8 mouse cellular contexts compared by ENCODE assay signal in the genomic region with DNA sequence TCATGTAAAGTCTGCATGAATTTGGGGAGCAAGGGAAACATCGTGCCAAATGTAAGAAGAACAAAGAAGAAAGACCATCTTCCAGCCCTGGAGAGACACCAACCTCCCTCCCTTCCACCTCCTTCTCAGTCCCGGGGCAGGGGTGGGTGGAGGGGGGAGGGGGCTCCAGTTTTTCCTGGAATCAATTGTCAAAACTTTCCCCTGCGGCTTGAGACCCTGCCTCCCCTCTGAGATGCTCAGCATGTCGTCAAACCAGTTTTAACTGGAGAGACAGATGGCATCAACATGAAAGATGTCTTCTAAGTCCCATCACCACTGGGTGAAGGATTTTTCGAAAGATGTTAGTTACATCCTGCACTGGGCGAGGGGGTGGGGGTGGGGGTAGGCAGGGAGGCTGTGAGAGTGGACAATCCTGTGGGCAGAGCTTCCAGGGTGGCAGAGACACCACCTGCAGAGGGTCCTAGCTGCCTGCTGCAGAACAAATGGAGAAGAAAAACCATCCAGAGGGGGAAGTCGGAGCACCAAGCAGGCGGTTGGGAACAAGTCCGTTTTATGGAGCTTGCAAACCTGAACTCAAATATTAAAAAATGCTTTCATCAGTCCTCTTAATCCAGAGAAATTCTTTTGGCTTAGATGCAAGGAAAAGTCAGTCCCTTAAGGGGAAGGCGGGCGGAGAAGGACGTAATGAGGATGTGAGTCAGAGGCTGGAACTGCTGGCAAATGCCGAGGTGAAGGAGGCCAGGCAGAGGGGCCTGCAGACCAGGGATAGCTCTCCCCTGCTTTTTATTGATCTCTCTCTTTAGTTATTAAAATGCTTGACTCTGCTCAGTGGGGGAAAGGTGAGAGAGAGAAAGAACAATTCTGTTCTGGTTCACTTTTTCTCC.
DNase-seq lines count a peak whose midpoint lies in the region; ATAC-seq and TF ChIP-seq lines count a peak whose summit lies in the region.

No protein-coding gene starts in this region.

- no peak overlapping the region for H3K27ac ChIP-seq in neural tube, embryonic 15.5 days (replicated peaks)
- peak overlapping the region; percentile 91 for H3K27ac ChIP-seq in embryonic facial prominence, embryonic 15.5 days (replicated peaks)
- H3K27ac ChIP-seq in hindbrain, embryonic 14.5 days: 0 out of 2 replicates have a peak overlapping the region, but pooled peaks have one; percentile 14
- 0 out of 2 replicates have a peak overlapping the region, but pooled peaks have one; percentile 26 for H3K27ac ChIP-seq in midbrain, postnatal 0 days (ENCODE audit: low read depth, low read length)
- H3K27ac ChIP-seq in thymus, adult 2 months (ENCODE audit: control insufficient read depth, insufficient read depth, low read length): no peak overlapping the region

- no peak for TF ChIP-seq CTCF in midbrain, postnatal 0 days (IDR thresholded peaks at IDR 0.05)
- no peak for TF ChIP-seq CTCF in thymus, adult 2 months (IDR thresholded peaks at IDR 0.05; ENCODE audit: borderline replicate concordance, control insufficient read depth, extremely low read depth, insufficient read depth, low read length, poor library complexity)

- H3K36me3 ChIP-seq in neural tube, embryonic 15.5 days: no peaks in the 10 kb centered on the region
- no peaks in the 10 kb centered on the region for H3K36me3 ChIP-seq in embryonic facial prominence, embryonic 15.5 days
- H3K36me3 ChIP-seq in hindbrain, embryonic 14.5 days (replicated peaks; ENCODE audit: control insufficient read depth, insufficient read depth): no peaks in the 10 kb centered on the region
- no peaks in the 10 kb centered on the region for H3K36me3 ChIP-seq in midbrain, postnatal 0 days (ENCODE audit: insufficient read depth, low read length)
- no peaks in the 10 kb centered on the region for H3K36me3 ChIP-seq in thymus, adult 2 months (ENCODE audit: control insufficient read depth, insufficient read depth, low read length)

- WGBS in neural tube, embryonic 15.5 days: 28% methylated on average over 13 of the region's 13 CpGs
- 6% methylated on average over 13 of the region's 13 CpGs for WGBS in embryonic facial prominence, embryonic 15.5 days
- WGBS in hindbrain, embryonic 14.5 days: 27% methylated on average over 13 of the region's 13 CpGs
- 24% methylated on average over 13 of the region's 13 CpGs for WGBS in midbrain, postnatal 0 days
- WGBS in thymus, adult 2 months: 49% methylated on average over 13 of the region's 13 CpGs

- H3K9ac ChIP-seq in neural tube, embryonic 15.5 days (replicated peaks): no peak overlapping the region
- no peak overlapping the region for H3K9ac ChIP-seq in embryonic facial prominence, embryonic 15.5 days
- no peak overlapping the region for H3K9ac ChIP-seq in hindbrain, embryonic 14.5 days
- H3K9ac ChIP-seq in midbrain, postnatal 0 days (replicated peaks; ENCODE audit: low read length, poor library complexity, severe bottlenecking): no peak overlapping the region

- no peak for TF ChIP-seq POLR2A in thymus, adult 2 months (IDR thresholded peaks at IDR 0.05; ENCODE audit: control insufficient read depth, extremely low read depth, insufficient read depth, low read length, poor library complexity)

- H3K27me3 ChIP-seq in neural tube, embryonic 15.5 days (replicated peaks): no peaks in the 10 kb centered on the region
- no peaks in the 10 kb centered on the region for H3K27me3 ChIP-seq in embryonic facial prominence, embryonic 15.5 days
- no peaks in the 10 kb centered on the region for H3K27me3 ChIP-seq in hindbrain, embryonic 14.5 days (ENCODE audit: control insufficient read depth, insufficient read depth, low read length)
- no peaks in the 10 kb centered on the region for H3K27me3 ChIP-seq in midbrain, postnatal 0 days (ENCODE audit: insufficient read depth, low read length)
- no peaks in the 10 kb centered on the region for H3K27me3 ChIP-seq in thymus, adult 2 months (ENCODE audit: control insufficient read depth, insufficient read depth, low read length)

- H3K4me1 ChIP-seq in neural tube, embryonic 15.5 days: peaks cover 11% of the 10 kb centered on the region; the same call in 1 of the 2 replicates
- peaks cover 42% of the 10 kb centered on the region for H3K4me1 ChIP-seq in embryonic facial prominence, embryonic 15.5 days
- peaks cover 4% of the 10 kb centered on the region; the same call in 1 of the 2 replicates for H3K4me1 ChIP-seq in hindbrain, embryonic 14.5 days (replicated peaks; ENCODE audit: control insufficient read depth, insufficient read depth, low read length)
- H3K4me1 ChIP-seq in midbrain, postnatal 0 days (ENCODE audit: insufficient read depth, low read length): no peaks in the 10 kb centered on the region
- H3K4me1 ChIP-seq in thymus, adult 2 months (replicated peaks; ENCODE audit: control insufficient read depth, insufficient read depth, low read length): no peaks in the 10 kb centered on the region

- peak; percentile 29 for DNase-seq in neural tube, embryonic 10.5 days (ENCODE audit: extremely low spot score, low spot score)
- no peak for DNase-seq in hindbrain, embryonic 14.5 days (ENCODE audit: low spot score)
- no peak for DNase-seq in midbrain, postnatal 0 days (ENCODE audit: low spot score)
- DNase-seq in thymus, adult 2 months: no peak
- DNase-seq in layer of hippocampus, postnatal 14 days (ENCODE audit: low spot score in 2 of 2): no peak

- H3K4me2 ChIP-seq in neural tube, embryonic 15.5 days: no peak overlapping the region
- H3K4me2 ChIP-seq in embryonic facial prominence, embryonic 15.5 days (replicated peaks): no peak overlapping the region
- no peak overlapping the region for H3K4me2 ChIP-seq in hindbrain, embryonic 14.5 days (replicated peaks)
- no peak overlapping the region for H3K4me2 ChIP-seq in midbrain, postnatal 0 days (ENCODE audit: low read depth, low read length, poor library complexity, severe bottlenecking)

- no peak for ATAC-seq in neural tube, embryonic 15.5 days (ENCODE audit: low FRiP score)
- ATAC-seq in embryonic facial prominence, embryonic 15.5 days (ENCODE audit: insufficient number of reproducible peaks, low FRiP score, low TSS enrichment, low read depth): peak; percentile 86
- ATAC-seq in hindbrain, embryonic 14.5 days (ENCODE audit: low FRiP score): no peak
- ATAC-seq in midbrain, postnatal 0 days (ENCODE audit: low FRiP score): no peak
- no peak for ATAC-seq in cerebellum, adult (ENCODE audit: insufficient number of reproducible peaks, low FRiP score, low TSS enrichment)

- no peaks in the 10 kb centered on the region for H3K9me3 ChIP-seq in neural tube, embryonic 15.5 days (replicated peaks)
- H3K9me3 ChIP-seq in embryonic facial prominence, embryonic 15.5 days (replicated peaks): no peaks in the 10 kb centered on the region
- no peaks in the 10 kb centered on the region for H3K9me3 ChIP-seq in hindbrain, embryonic 14.5 days (ENCODE audit: control insufficient read depth, low read length)
- H3K9me3 ChIP-seq in midbrain, postnatal 0 days (ENCODE audit: low read length): no peaks in the 10 kb centered on the region

- H3K4me3 ChIP-seq in neural tube, embryonic 15.5 days (replicated peaks): no peak overlapping the region
- no peak overlapping the region for H3K4me3 ChIP-seq in embryonic facial prominence, embryonic 15.5 days (replicated peaks)
- H3K4me3 ChIP-seq in hindbrain, embryonic 14.5 days (replicated peaks; ENCODE audit: low read length): no peak overlapping the region
- H3K4me3 ChIP-seq in midbrain, postnatal 0 days (ENCODE audit: low read depth, low read length): no peak overlapping the region
- no peak overlapping the region for H3K4me3 ChIP-seq in thymus, adult 2 months (ENCODE audit: control insufficient read depth, insufficient read depth, low read length)

Comparison
In these comparisons a context has a peak if more than half of its experiments do, and no peak if none do; other contexts are left out.
1. H3K27ac ChIP-seq: peak in embryonic facial prominence, embryonic 15.5 days (single experiment), hindbrain, embryonic 14.5 days (single experiment) and midbrain, postnatal 0 days (single experiment); none in neural tube, embryonic 15.5 days (single experiment) and thymus, adult 2 months (single experiment).